Mouse (Mus musculus) G1E (cell line): ENCODE data around the gene Gm11034. TPM values are rescaled to one million over a fixed set of nuclear protein-coding genes. Genes with fewer than 3 reads are reported as not detected.
A peak's percentile ranks its signal among the peaks of the same experiment; 100 is the strongest.

Source experiments
- ATAC-seq: 2 replicates; pipeline ENCODE4 v1.8.0; 2016; ENCODE audit warnings: mild to moderate bottlenecking; ENCODE audit not compliant: insufficient number of reproducible peaks, poor library complexity, low FRiP score, severe bottlenecking; ENCODE audit errors: extremely low read depth
- DNase-seq: peaks from one replicate; pipeline ENCODE4 v3.0.0; 2012; ENCODE audit warnings: low spot score
- H3K27me3 ChIP-seq: 2 replicates; pipeline ENCODE4 v1.6.1; 2012; ENCODE audit warnings: mild to moderate bottlenecking, low read length, inconsistent platforms; ENCODE audit not compliant: insufficient read depth
- H3K36me3 ChIP-seq: replicated peaks from 2 replicates; pipeline ENCODE3; 2012; ENCODE audit warnings: mild to moderate bottlenecking, inconsistent platforms
- H3K4me1 ChIP-seq: 2 replicates; pipeline ENCODE4 v1.6.1; 2012; ENCODE audit warnings: low read depth, low read length, inconsistent platforms, mixed read lengths; ENCODE audit not compliant: insufficient read depth
- H3K4me3 ChIP-seq: 2 replicates; pipeline ENCODE4 v1.5.1; 2012; ENCODE audit warnings: low read depth, mild to moderate bottlenecking, inconsistent platforms, low read length, moderate library complexity, mixed read lengths
- H3K9me3 ChIP-seq: replicated peaks from 2 replicates; pipeline ENCODE4 v1.6.1; 2012; ENCODE audit warnings: inconsistent platforms
- CTCF ChIP-seq: IDR thresholded peaks from 2 replicates; pipeline ENCODE4 v1.5.1; 2012; ENCODE audit warnings: low read depth, low read length, inconsistent platforms, mixed read lengths
- GATA1 ChIP-seq: IDR thresholded peaks from 2 replicates; pipeline ENCODE4 v1.6.1; 2012; ENCODE audit warnings: borderline replicate concordance, low read length, inconsistent platforms, mixed read lengths
- GATA2 ChIP-seq: IDR thresholded peaks from 2 replicates; pipeline ENCODE4 v1.6.1; 2012; ENCODE audit warnings: low read depth, low read length, inconsistent platforms, borderline replicate concordance
- POLR2AphosphoS5 ChIP-seq: IDR thresholded peaks from 2 replicates; pipeline ENCODE4 v1.6.1; 2012; ENCODE audit warnings: low read depth, low read length, inconsistent platforms; ENCODE audit not compliant: insufficient replicate concordance
- TAL1 ChIP-seq: conservative IDR thresholded peaks from 2 replicates; pipeline ENCODE4 v1.6.1; 2012; ENCODE audit warnings: low read depth, low read length, inconsistent platforms, mixed read lengths
- polyA plus RNA-seq: library from polyadenylated mRNA; stranded (reverse); fragments of >175 nt; gene quantifications from 2 replicates; pipeline ENCODE4 v1.2.3, GENCODE M21; 2012
- total RNA-seq, 2 experiments: library from RNA; stranded (forward) in 1 of 2; stranded (reverse) in 1 of 2; fragments of 200-1000 nt in 1 of 2; fragments of >200 nt in 1 of 2; fragmentation: Nextera tagmentation in 1 of 2; gene quantifications; 2 replicates each; pipeline ENCODE4 v1.2.3; 2014 to 2017

Gene Gm11034
- total and polyA plus RNA-seq, 3 experiments: not detected

GRCm38 (mm10) chr8:72215060-72215459, 1.6 kb upstream of the Gm11034 start:
- Histone ChIP-seq H3K27me3 (peaks cover 30% of the 10 kb centered on the region), H3K9me3 (no peaks in the 10 kb centered on the region), H3K4me3 (no peak overlapping the region), H3K4me1 (peaks cover 33% of the 10 kb centered on the region), H3K36me3 (no peaks in the 10 kb centered on the region)
- ATAC-seq: no peak
- no peak for DNase-seq
- TF ChIP-seq TAL1 (no peak), CTCF (peak; percentile 60), GATA1 (no peak)

- peaks cover 30% of the 10 kb centered on the region for H3K27me3 ChIP-seq
- H3K36me3 ChIP-seq: no peaks in the 10 kb centered on the region
- peaks cover 24% of the 10 kb centered on the region for H3K4me1 ChIP-seq
- no peak for DNase-seq
- H3K4me3 ChIP-seq: no peak within 1 kb of the TSS
- no peak for ATAC-seq
- no peaks in the 10 kb centered on the region for H3K9me3 ChIP-seq
- TF ChIP-seq GATA2: no peak
- no peak for TF ChIP-seq POLR2AphosphoS5
- no peak for TF ChIP-seq CTCF
- no peak for TF ChIP-seq TAL1
- no peak for TF ChIP-seq GATA1
Observed at GRCm38 (mm10) chr8:72212751-72213150, 685 bp downstream of the Gm11034 start, which contains the start of gene Cib3. TSS of gene Cib3 (minus strand) at chr8:72212837.

GRCm38 (mm10) chr8:72211846-72212245, 1.6 kb downstream of the Gm11034 start:
- Histone ChIP-seq H3K4me3 (no peak overlapping the region), H3K4me1 (peaks cover 24% of the 10 kb centered on the region), H3K9me3 (no peaks in the 10 kb centered on the region), H3K36me3 (no peaks in the 10 kb centered on the region), H3K27me3 (peaks cover 36% of the 10 kb centered on the region)
- DNase-seq (no peak), ATAC-seq (no peak)
- TF ChIP-seq GATA1 (no peak), GATA2 (no peak), CTCF (no peak), TAL1 (no peak), POLR2AphosphoS5 (no peak)

- Histone ChIP-seq H3K4me3 (no peak overlapping the region), H3K36me3 (no peaks in the 10 kb centered on the region), H3K4me1 (peaks cover 15% of the 10 kb centered on the region), H3K9me3 (no peaks in the 10 kb centered on the region), H3K27me3 (peaks cover 38% of the 10 kb centered on the region)
- DNase-seq (no peak), ATAC-seq (no peak)
- no peak for TF ChIP-seq CTCF
- TF ChIP-seq POLR2AphosphoS5: no peak
- TF ChIP-seq GATA1: no peak
- no peak for TF ChIP-seq GATA2
- TF ChIP-seq TAL1: no peak
Observed at GRCm38 (mm10) chr8:72210710-72211109, 2.7 kb downstream of the Gm11034 start.

- no peak overlapping the region for H3K4me3 ChIP-seq
- H3K27me3 ChIP-seq: peaks cover 43% of the 10 kb centered on the region
- H3K9me3 ChIP-seq: no peaks in the 10 kb centered on the region
- TF ChIP-seq POLR2AphosphoS5 (no peak), TAL1 (no peak), GATA2 (no peak), CTCF (no peak), GATA1 (no peak)
- peaks cover 11% of the 10 kb centered on the region for H3K4me1 ChIP-seq
- no peak for ATAC-seq
- H3K36me3 ChIP-seq: no peaks in the 10 kb centered on the region
- no peak for DNase-seq
Observed at GRCm38 (mm10) chr8:72210222-72210621, 3.2 kb downstream of the Gm11034 start.

GRCm38 (mm10) chr8:72208582-72208981, 4.9 kb downstream of the Gm11034 start:
- H3K36me3 ChIP-seq: no peaks in the 10 kb centered on the region
- no peaks in the 10 kb centered on the region for H3K9me3 ChIP-seq
- H3K4me1 ChIP-seq: peaks cover 8% of the 10 kb centered on the region; the same call in 1 of the 2 replicates
- TF ChIP-seq GATA2 (no peak), POLR2AphosphoS5 (no peak), GATA1 (no peak), CTCF (no peak)
- H3K4me3 ChIP-seq: no peak overlapping the region
- H3K27me3 ChIP-seq: peaks cover 44% of the 10 kb centered on the region
- ATAC-seq (no peak), DNase-seq (no peak)
